19 mouse cellular contexts compared by ENCODE assay signal in genomic region chr11:10477341-10478070, GRCm38 (mm10).
"Had no signal": no experiment of that assay in that cellular context is flagged by ENCODE, and none has a peak within 500 bp of the region (broad histone marks: within the 10 kb centered on the region; RNA-seq: fewer than 3 reads in every experiment).

No protein-coding gene starts in this region.

- H3K9ac ChIP-seq: intestine, embryonic 15.5 days; limb, embryonic 13.5 days; liver, embryonic 12.5 days; liver, embryonic 15.5 days; neural tube, embryonic 12.5 days; neural tube, embryonic 15.5 days; stomach, embryonic 15.5 days had no signal

- H3K36me3 ChIP-seq: intestine, embryonic 15.5 days; limb, embryonic 10.5 days; limb, embryonic 13.5 days; liver, embryonic 12.5 days; liver, embryonic 15.5 days; neural tube, embryonic 12.5 days; neural tube, embryonic 15.5 days; stomach, embryonic 15.5 days had no signal

- H3K4me3 ChIP-seq: intestine, embryonic 15.5 days; layer of hippocampus, adult 2 months; limb, embryonic 10.5 days; limb, embryonic 13.5 days; liver, embryonic 12.5 days; liver, embryonic 15.5 days; neural tube, embryonic 12.5 days; neural tube, embryonic 15.5 days; stomach, embryonic 15.5 days had no signal

- H3K9me3 ChIP-seq: intestine, embryonic 15.5 days; limb, embryonic 10.5 days; limb, embryonic 13.5 days; liver, embryonic 12.5 days; liver, embryonic 15.5 days; neural tube, embryonic 12.5 days; neural tube, embryonic 15.5 days; stomach, embryonic 15.5 days had no signal

- H3K27me3 ChIP-seq: intestine, embryonic 15.5 days; limb, embryonic 13.5 days; liver, embryonic 12.5 days; liver, embryonic 15.5 days; neural tube, embryonic 12.5 days; neural tube, embryonic 15.5 days; stomach, embryonic 15.5 days had no signal

- H3K27ac ChIP-seq: intestine, embryonic 15.5 days; layer of hippocampus, adult 2 months; limb, embryonic 10.5 days; limb, embryonic 13.5 days; liver, embryonic 12.5 days; liver, embryonic 15.5 days; neural tube, embryonic 12.5 days; neural tube, embryonic 15.5 days; stomach, embryonic 15.5 days had no signal

- H3K4me1 ChIP-seq: intestine, embryonic 15.5 days; limb, embryonic 10.5 days; limb, embryonic 13.5 days; liver, embryonic 12.5 days; liver, embryonic 15.5 days; neural tube, embryonic 12.5 days; neural tube, embryonic 15.5 days; stomach, embryonic 15.5 days had no signal

- ATAC-seq: intestine, embryonic 15.5 days; liver, embryonic 12.5 days had no signal

- H3K4me2 ChIP-seq: intestine, embryonic 15.5 days; limb, embryonic 13.5 days; liver, embryonic 12.5 days; liver, embryonic 15.5 days; midbrain, embryonic 11.5 days; neural tube, embryonic 12.5 days; neural tube, embryonic 15.5 days; stomach, embryonic 15.5 days had no signal

- DNase-seq: layer of hippocampus, adult 9-11 months; liver; lung, adult 2 months; lung, postnatal 14 days; lung, postnatal 4 days; midbrain, embryonic 14.5 days; right cerebral cortex, postnatal 25 days; spleen, adult 18-20 months; thymus, postnatal 25 days had no signal
